Mouse (Mus musculus) lung, adult 2 months (tissue): Measurements from ENCODE around the gene Cldn5. TPM values are rescaled to one million over a fixed set of nuclear protein-coding genes. Genes with fewer than 3 reads are reported as not detected.

ENCODE experiments used
- DNase-seq: peaks from one replicate; pipeline ENCODE4 v3.0.0; 2022
- H3K4me1 ChIP-seq: fragments of 200-500 bp; 2 replicates; pipeline ENCODE4 v1.6.1; 2011; ENCODE audit warnings: low read length; ENCODE audit not compliant: control insufficient read depth, insufficient read depth
- H3K4me3 ChIP-seq: fragments of 200-500 bp; replicated peaks from 2 replicates; pipeline ENCODE3; 2011; ENCODE audit warnings: low read depth, mild to moderate bottlenecking, control low read depth, low read length; ENCODE audit errors: extremely low read depth
- CTCF ChIP-seq: fragments of 200-500 bp; IDR thresholded peaks from 2 replicates; pipeline ENCODE4 v1.5.1; 2011; ENCODE audit warnings: mild to moderate bottlenecking, low read length, control low read depth; ENCODE audit not compliant: insufficient read depth
- POLR2A ChIP-seq: fragments of 200-500 bp; IDR thresholded peaks from 2 replicates; pipeline ENCODE4 v1.6.1; 2011; ENCODE audit warnings: low read depth, mild to moderate bottlenecking, control low read depth, low read length, borderline replicate concordance; ENCODE audit errors: extremely low read depth
- WGBS: fragments of 180-500 bp; shearing (Covaris S2); methylation state at CpG from one replicate; pipeline ENCODE4 v1.1.7; 2018; 5-methylcytosine and 5-hydroxymethylcytosine counted together
- polyA plus RNA-seq: library from polyadenylated mRNA; depleted of rRNA; stranded (reverse); fragments of >200 nt; gene quantifications from 2 replicates; pipeline ENCODE4 v1.2.3, GENCODE M21; 2012; rRNA removed

Gene Cldn5
- polyA plus RNA-seq, 1 experiment: 753 TPM

- Histone ChIP-seq H3K4me3 (peak within 1 kb of the TSS; percentile 99), H3K4me1 (peaks cover 3% of the 10 kb centered on the region; the same call in 1 of the 2 replicates)
- DNase-seq: peak; percentile 90
- under 1% methylated on average over 42 of the region's 42 CpGs for WGBS
- TF ChIP-seq CTCF (no peak), POLR2A (peak; percentile 48; the same call in 1 of the 2 replicates)
Observed at GRCm38 (mm10) chr16:18811468-18812384, 35.1 kb downstream of the Cldn5 start, which contains the start of the genes Ufd1 and Cdc45. Gene Ufd1, plus strand, starts transcription at chr16:18811779. Gene Cdc45, minus strand, starts transcription at chr16:18811987.

GRCm38 (mm10) chr16:18812385-18812910 is 35.8 kb downstream of the Cldn5 start:
- WGBS: 1% methylated on average over 31 of the region's 31 CpGs
- DNase-seq: no peak
- no peak for TF ChIP-seq POLR2A
- TF ChIP-seq CTCF: no peak
- peak overlapping the region; percentile 99 for H3K4me3 ChIP-seq
- peaks cover 3% of the 10 kb centered on the region; the same call in 1 of the 2 replicates for H3K4me1 ChIP-seq

GRCm38 (mm10) chr16:18822356-18822755 is 45.7 kb downstream of the Cldn5 start:
- Histone ChIP-seq H3K4me1 (no peaks in the 10 kb centered on the region), H3K4me3 (no peak overlapping the region)
- TF ChIP-seq POLR2A (no peak), CTCF (no peak)
- no peak for DNase-seq
- WGBS: 77% methylated on average over 1 of the region's 1 CpGs

GRCm38 (mm10) chr16:18822925-18823324 is 46.3 kb downstream of the Cldn5 start:
- no peak for TF ChIP-seq POLR2A
- no peak for TF ChIP-seq CTCF
- no peak overlapping the region for H3K4me3 ChIP-seq
- 83% methylated on average over 4 of the region's 4 CpGs for whole genome bisulfite sequencing
- H3K4me1 ChIP-seq: no peaks in the 10 kb centered on the region
- DNase-seq: no peak

Other genes starting within 250 kb of the Cldn5 start
- gene Tbx1, start 186.2 kb upstream of the Cldn5 start, polyA plus RNA-seq: 32.5 and 38.4 TPM in 2 replicates
- gene Gp1bb, start 154.4 kb upstream of the Cldn5 start, polyA plus RNA-seq: 9.7 and 15.5 TPM in 2 replicates
- gene Gm49601, start 150.4 kb upstream of the Cldn5 start, polyA plus RNA-seq: 3.6 and 9.4 TPM in 2 replicates
- gene Sept5, start 146.9 kb upstream of the Cldn5 start, polyA plus RNA-seq: 9.0 and 22.0 TPM in 2 replicates
- 23.1 and 39.3 TPM in 2 replicates for gene Ufd1, start 34.9 kb downstream of the Cldn5 start, polyA plus RNA-seq
- gene Cdc45, start 35.1 kb downstream of the Cldn5 start, polyA plus RNA-seq: 3.3 and 3.5 TPM in 2 replicates
- 37.4 and 46.3 TPM in 2 replicates for gene 2510002D24Rik, start 59.7 kb downstream of the Cldn5 start, polyA plus RNA-seq
- gene Gm28539, start 59.7 kb downstream of the Cldn5 start, polyA plus RNA-seq: 1.8 and 4.4 TPM in 2 replicates
- gene Mrpl40, start 100.0 kb downstream of the Cldn5 start, polyA plus RNA-seq: 6.1 and 10.4 TPM in 2 replicates
- 53.3 and 58.8 TPM in 2 replicates for gene Hira, start 100.2 kb downstream of the Cldn5 start, polyA plus RNA-seq